Mouse (Mus musculus) ES-E14 (cell line): ENCODE results near the gene Tssk2.

Source experiments
- CHD2 ChIP-seq: IDR thresholded peaks from 2 replicates; pipeline ENCODE4 v1.6.1; 2014; ENCODE audit warnings: mild to moderate bottlenecking, low read depth, low read length, inconsistent platforms
- HCFC1 ChIP-seq: IDR thresholded peaks from 2 replicates; pipeline ENCODE4 v1.6.1; 2012; ENCODE audit warnings: low read length, inconsistent platforms, borderline replicate concordance; ENCODE audit not compliant: insufficient read depth
- MAFK ChIP-seq: IDR thresholded peaks from 2 replicates; pipeline ENCODE4 v1.6.1; 2014; ENCODE audit warnings: mild to moderate bottlenecking, low read depth, low read length, inconsistent platforms; ENCODE audit not compliant: insufficient read depth
- ZC3H11A ChIP-seq: IDR thresholded peaks from 2 replicates; pipeline ENCODE4 v1.6.1; 2012; ENCODE audit warnings: low read depth, mild to moderate bottlenecking, inconsistent platforms, low read length, borderline replicate concordance
- ZNF384 ChIP-seq: IDR thresholded peaks from 2 replicates; pipeline ENCODE4 v1.6.1; 2012; ENCODE audit warnings: low read depth, low read length, inconsistent platforms

DNA sequence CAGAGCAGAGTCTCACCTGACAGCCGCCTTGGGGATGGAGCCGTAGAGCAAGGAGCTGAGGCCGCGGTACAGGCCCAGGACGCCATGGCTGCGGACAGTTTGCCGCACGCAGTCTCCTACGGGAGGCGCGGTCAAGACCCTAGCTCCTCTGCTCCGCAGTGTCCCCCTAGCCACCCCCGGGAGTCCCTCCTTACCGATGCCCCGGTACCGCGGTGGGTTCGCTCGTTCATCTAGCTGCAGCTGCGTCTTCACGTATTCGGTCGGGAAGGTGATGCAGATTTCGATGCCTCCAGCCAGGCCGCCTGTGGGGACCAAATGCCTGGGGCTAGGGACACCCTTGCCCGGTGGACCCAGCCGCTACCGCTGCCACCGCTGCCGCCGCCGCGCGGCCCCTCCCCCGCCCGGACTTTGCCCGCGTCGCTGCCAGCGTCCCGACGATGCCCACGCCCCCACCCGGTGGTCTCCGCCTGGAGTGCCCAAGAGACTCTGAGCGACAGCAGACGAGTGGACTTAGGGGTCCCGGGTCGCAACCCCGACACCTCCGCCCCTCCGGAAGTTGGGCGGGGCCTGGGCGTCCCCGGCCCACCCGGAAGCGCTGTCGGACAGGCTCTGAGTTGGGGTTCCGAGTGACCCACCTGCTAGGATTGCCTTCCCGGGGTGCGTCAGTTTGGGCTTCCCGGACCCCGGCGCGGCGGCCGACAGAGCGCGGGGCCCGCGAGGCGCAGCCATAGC, 29.1 kb downstream of the Tssk2 start:
- TF ChIP-seq ZNF384 (no peak), HCFC1 (0 out of 2 replicates have a peak, but pooled peaks have one; percentile 25), CHD2 (no peak), MAFK (no peak), ZC3H11A (no peak)
